Mouse (Mus musculus) embryonic facial prominence, embryonic 15.5 days (tissue): ENCODE data around the gene Klc3. TPM values are rescaled to one million over a fixed set of nuclear protein-coding genes. Genes with fewer than 3 reads are reported as not detected.
A peak's percentile ranks its signal among the peaks of the same experiment; 100 is the strongest.

Experiments
- ATAC-seq: fragments of 200-750 bp; cut with Nextera tagmentation; 2 replicates; pipeline ENCODE4 v1.8.0; 2017; ENCODE audit warnings: low read depth, moderate TSS enrichment; ENCODE audit not compliant: insufficient number of reproducible peaks, low FRiP score, low TSS enrichment
- H3K27ac ChIP-seq: fragments of 300-500 bp; sonication (generic); replicated peaks from 2 replicates; pipeline ENCODE4 v1.5.1; 2015; ENCODE audit warnings: mild to moderate bottlenecking, inconsistent platforms
- H3K27me3 ChIP-seq: fragments of 300-500 bp; sonication (generic); 2 replicates; pipeline ENCODE4 v1.6.1; 2015; ENCODE audit warnings: inconsistent platforms
- H3K36me3 ChIP-seq: fragments of 300-500 bp; sonication (generic); 2 replicates; pipeline ENCODE4 v1.6.1; 2015; ENCODE audit warnings: mild to moderate bottlenecking, inconsistent platforms
- H3K4me1 ChIP-seq: fragments of 300-500 bp; sonication (generic); 2 replicates; pipeline ENCODE4 v1.6.1; 2015; ENCODE audit warnings: inconsistent platforms
- H3K4me2 ChIP-seq: fragments of 300-500 bp; sonication (generic); replicated peaks from 2 replicates; pipeline ENCODE4 v1.6.1; 2015; ENCODE audit warnings: mild to moderate bottlenecking, inconsistent platforms
- H3K4me3 ChIP-seq: fragments of 300-500 bp; sonication (generic); replicated peaks from 2 replicates; pipeline ENCODE4 v1.5.1; 2015; ENCODE audit warnings: mild to moderate bottlenecking, inconsistent platforms
- H3K9ac ChIP-seq: fragments of 300-500 bp; sonication (generic); 2 replicates; pipeline ENCODE4 v1.6.1; 2015; ENCODE audit warnings: inconsistent platforms
- H3K9me3 ChIP-seq: fragments of 300-500 bp; sonication (generic); replicated peaks from 2 replicates; pipeline ENCODE4 v1.6.1; 2016; ENCODE audit warnings: inconsistent platforms
- WGBS: fragments of 180-500 bp; shearing (Covaris S2); methylation state at CpG from one replicate; pipeline ENCODE4 v1.1.7; 2015; 5-methylcytosine and 5-hydroxymethylcytosine counted together
- polyA plus RNA-seq: library from polyadenylated mRNA; unstranded; fragments of >200 nt; fragmentation: Nextera tagmentation; extraction: Ambion mirVana; gene quantifications from 2 replicates; pipeline ENCODE4 v1.2.1, GENCODE M21; 2015

Klc3 gene
- polyA plus RNA-seq, 1 experiment from 2014 or later = 43.1 TPM

- Histone ChIP-seq H3K4me1 (peaks cover 49% of the 10 kb centered on the region), H3K9ac (peak overlapping the region; percentile 61), H3K9me3 (no peaks in the 10 kb centered on the region), H3K27me3 (no peaks in the 10 kb centered on the region), H3K27ac (peak overlapping the region; percentile 87), H3K4me2 (peak overlapping the region; percentile 89), H3K4me3 (peak overlapping the region; percentile 75), H3K36me3 (peaks cover 21% of the 10 kb centered on the region)
- under 1% methylated on average over 27 of the region's 27 CpGs for WGBS
- ATAC-seq = peak; percentile 76
Measured at GRCm38 (mm10) chr7:19360944-19361343, 43.0 kb downstream of the Klc3 start.

GRCm38 (mm10) chr7:19359892-19360641, 43.8 kb downstream of the Klc3 start:
- Histone ChIP-seq H3K4me3 (peak overlapping the region; percentile 75), H3K27ac (peak overlapping the region; percentile 87), H3K27me3 (no peaks in the 10 kb centered on the region), H3K4me1 (peaks cover 49% of the 10 kb centered on the region), H3K9ac (peak overlapping the region; percentile 29), H3K36me3 (peaks cover 27% of the 10 kb centered on the region), H3K9me3 (no peaks in the 10 kb centered on the region), H3K4me2 (peak overlapping the region; percentile 89)
- under 1% methylated on average over 45 of the region's 45 CpGs for WGBS
- ATAC-seq = peak; percentile 55

- Histone ChIP-seq H3K27me3 (no peaks in the 10 kb centered on the region), H3K4me2 (peak within 1 kb of the TSS; percentile 89), H3K4me1 (peaks cover 49% of the 10 kb centered on the region), H3K9ac (peak within 1 kb of the TSS; percentile 51), H3K36me3 (peaks cover 34% of the 10 kb centered on the region), H3K9me3 (no peaks in the 10 kb centered on the region), H3K4me3 (peak within 1 kb of the TSS; percentile 75), H3K27ac (peak within 1 kb of the TSS; percentile 87)
- under 1% methylated on average over 31 of the region's 31 CpGs for WGBS
- ATAC-seq = peak; percentile 76
Measured at GRCm38 (mm10) chr7:19359299-19359891, 44.5 kb downstream of the Klc3 start, which contains the start of the genes Cd3eap and Ppp1r13l. Gene Cd3eap (minus strand): TSS chr7:19359483. Gene Ppp1r13l (plus strand): TSS chr7:19359749.

- Histone ChIP-seq H3K4me3 (peak overlapping the region; percentile 75), H3K36me3 (peaks cover 39% of the 10 kb centered on the region), H3K9ac (peak overlapping the region; percentile 51), H3K4me2 (peak overlapping the region; percentile 89), H3K9me3 (no peaks in the 10 kb centered on the region), H3K27me3 (no peaks in the 10 kb centered on the region), H3K4me1 (peaks cover 42% of the 10 kb centered on the region), H3K27ac (0 out of 2 replicates have a peak overlapping the region, but pooled peaks have one; percentile 2)
- ATAC-seq = no peak
- WGBS = 11% methylated on average over 13 of the region's 13 CpGs
Measured at GRCm38 (mm10) chr7:19358634-19359033, 45.3 kb downstream of the Klc3 start.

GRCm38 (mm10) chr7:19357381-19358375, 46.2 kb downstream of the Klc3 start:
- peak overlapping the region; percentile 51; the same call in 1 of the 2 replicates for H3K9ac ChIP-seq
- H3K27ac ChIP-seq = 0 out of 2 replicates have a peak overlapping the region, but pooled peaks have one; percentile 2
- H3K36me3 ChIP-seq = peaks cover 48% of the 10 kb centered on the region
- no peak for ATAC-seq
- peak overlapping the region; percentile 75 for H3K4me3 ChIP-seq
- 89% methylated on average over 25 of the region's 25 CpGs for WGBS
- peaks cover 35% of the 10 kb centered on the region for H3K4me1 ChIP-seq
- H3K9me3 ChIP-seq = no peaks in the 10 kb centered on the region
- no peaks in the 10 kb centered on the region for H3K27me3 ChIP-seq
- peak overlapping the region; percentile 89 for H3K4me2 ChIP-seq

- H3K4me1 ChIP-seq = peaks cover 21% of the 10 kb centered on the region
- H3K9me3 ChIP-seq = no peaks in the 10 kb centered on the region
- H3K36me3 ChIP-seq = peaks cover 61% of the 10 kb centered on the region
- ATAC-seq = no peak
- H3K9ac ChIP-seq = no peak overlapping the region
- H3K27me3 ChIP-seq = no peaks in the 10 kb centered on the region
- no peak overlapping the region for H3K4me3 ChIP-seq
- H3K27ac ChIP-seq = no peak overlapping the region
- H3K4me2 ChIP-seq = no peak overlapping the region
- WGBS = 62% methylated on average over 10 of the region's 10 CpGs
Measured at GRCm38 (mm10) chr7:19356311-19356710, 47.6 kb downstream of the Klc3 start.

- ATAC-seq = no peak
- peaks cover 71% of the 10 kb centered on the region for H3K36me3 ChIP-seq
- no peak overlapping the region for H3K9ac ChIP-seq
- no peaks in the 10 kb centered on the region for H3K9me3 ChIP-seq
- H3K4me2 ChIP-seq = no peak overlapping the region
- WGBS = 81% methylated on average over 5 of the region's 5 CpGs
- H3K27me3 ChIP-seq = no peaks in the 10 kb centered on the region
- H3K4me1 ChIP-seq = peaks cover 18% of the 10 kb centered on the region
- H3K27ac ChIP-seq = no peak overlapping the region
- no peak overlapping the region for H3K4me3 ChIP-seq
Measured at GRCm38 (mm10) chr7:19354991-19355390, 48.9 kb downstream of the Klc3 start.

- H3K9me3 ChIP-seq = no peaks in the 10 kb centered on the region
- no peak overlapping the region for H3K9ac ChIP-seq
- H3K4me2 ChIP-seq = no peak overlapping the region
- peaks cover 67% of the 10 kb centered on the region for H3K36me3 ChIP-seq
- H3K4me1 ChIP-seq = peaks cover 10% of the 10 kb centered on the region
- WGBS = 94% methylated on average over 8 of the region's 8 CpGs
- no peak overlapping the region for H3K27ac ChIP-seq
- ATAC-seq = no peak
- no peaks in the 10 kb centered on the region for H3K27me3 ChIP-seq
- H3K4me3 ChIP-seq = no peak overlapping the region
Measured at GRCm38 (mm10) chr7:19350221-19350620, 53.7 kb downstream of the Klc3 start.

- Histone ChIP-seq H3K27ac (no peak overlapping the region), H3K36me3 (peaks cover 58% of the 10 kb centered on the region), H3K27me3 (no peaks in the 10 kb centered on the region), H3K4me2 (no peak overlapping the region), H3K4me1 (peaks cover 14% of the 10 kb centered on the region), H3K9me3 (no peaks in the 10 kb centered on the region), H3K4me3 (no peak overlapping the region), H3K9ac (no peak overlapping the region)
- 82% methylated on average over 13 of the region's 13 CpGs for WGBS
- ATAC-seq = no peak
Measured at GRCm38 (mm10) chr7:19349188-19349915, 54.6 kb downstream of the Klc3 start.

- Histone ChIP-seq H3K9ac (peak overlapping the region; percentile 36), H3K9me3 (no peaks in the 10 kb centered on the region), H3K27ac (peak overlapping the region; percentile 89), H3K4me3 (peak overlapping the region; percentile 62), H3K4me1 (peaks cover 39% of the 10 kb centered on the region), H3K27me3 (peaks cover 11% of the 10 kb centered on the region; the same call in 1 of the 2 replicates), H3K36me3 (peaks cover 21% of the 10 kb centered on the region), H3K4me2 (peak overlapping the region; percentile 85)
- ATAC-seq = peak; percentile 92
- WGBS = under 1% methylated on average over 31 of the region's 31 CpGs
Measured at GRCm38 (mm10) chr7:19344938-19345471, 58.9 kb downstream of the Klc3 start.
